Mouse (Mus musculus): ENCODE data around the gene Lbx1.

Lbx1 gene

GRCm38 (mm10) chr19:45233496-45234127 is 2.0 kb downstream of the Lbx1 start:
- DNase-seq = no peak

GRCm38 (mm10) chr19:45232443-45233410 is 2.9 kb downstream of the Lbx1 start:
- no peak for DNase-seq

GRCm38 (mm10) chr19:45232036-45232410 is 3.6 kb downstream of the Lbx1 start:
- DNase-seq = no peak

GRCm38 (mm10) chr19:45231383-45232035 is 4.1 kb downstream of the Lbx1 start:
- no peak for DNase-seq

GRCm38 (mm10) chr19:45230848-45231382 is 4.7 kb downstream of the Lbx1 start:
- DNase-seq = no peak

- DNase-seq = no peak
Measured at GRCm38 (mm10) chr19:45230201-45230611, 5.4 kb downstream of the Lbx1 start.

GRCm38 (mm10) chr19:45229378-45230135 is 6.1 kb downstream of the Lbx1 start:
- no peak for DNase-seq

GRCm38 (mm10) chr19:45228781-45229180 is 6.8 kb downstream of the Lbx1 start:
- DNase-seq = no peak

GRCm38 (mm10) chr19:45228097-45228496 is 7.5 kb downstream of the Lbx1 start:
- DNase-seq = no peak

GRCm38 (mm10) chr19:45227671-45228070 is 7.9 kb downstream of the Lbx1 start:
- no peak for DNase-seq

GRCm38 (mm10) chr19:45227049-45227448 is 8.6 kb downstream of the Lbx1 start:
- no peak for DNase-seq

- DNase-seq = no peak
Measured at GRCm38 (mm10) chr19:45226246-45226645, 9.4 kb downstream of the Lbx1 start.

- DNase-seq = no peak
Measured at GRCm38 (mm10) chr19:45225130-45225529, 10.5 kb downstream of the Lbx1 start.

- DNase-seq = no peak
Measured at GRCm38 (mm10) chr19:45224286-45224559, 11.4 kb downstream of the Lbx1 start.

GRCm38 (mm10) chr19:45223413-45224285 is 12.0 kb downstream of the Lbx1 start:
- no peak for DNase-seq

GRCm38 (mm10) chr19:45222141-45222782 is 13.3 kb downstream of the Lbx1 start:
- no peak for DNase-seq

- no peak for DNase-seq
Measured at GRCm38 (mm10) chr19:45221458-45221783, 14.2 kb downstream of the Lbx1 start.

- DNase-seq = peak; percentile 70 to 71
Measured at GRCm38 (mm10) chr19:45220593-45221457, 14.8 kb downstream of the Lbx1 start.

GRCm38 (mm10) chr19:45216240-45216639 is 19.4 kb downstream of the Lbx1 start:
- no peak for DNase-seq

GRCm38 (mm10) chr19:45215431-45215830 is 20.2 kb downstream of the Lbx1 start:
- DNase-seq = no peak
